Mouse (Mus musculus) urinary bladder, postnatal 36 days (tissue): ENCODE results near the gene Slc34a3.

Experiments
- DNase-seq, 2 experiments: peaks; one replicate each; pipeline ENCODE4 v3.0.0; 2022; ENCODE audit warnings: low spot score in 2 of 2, mixed read lengths in 1 of 2

Gene Slc34a3

DNA sequence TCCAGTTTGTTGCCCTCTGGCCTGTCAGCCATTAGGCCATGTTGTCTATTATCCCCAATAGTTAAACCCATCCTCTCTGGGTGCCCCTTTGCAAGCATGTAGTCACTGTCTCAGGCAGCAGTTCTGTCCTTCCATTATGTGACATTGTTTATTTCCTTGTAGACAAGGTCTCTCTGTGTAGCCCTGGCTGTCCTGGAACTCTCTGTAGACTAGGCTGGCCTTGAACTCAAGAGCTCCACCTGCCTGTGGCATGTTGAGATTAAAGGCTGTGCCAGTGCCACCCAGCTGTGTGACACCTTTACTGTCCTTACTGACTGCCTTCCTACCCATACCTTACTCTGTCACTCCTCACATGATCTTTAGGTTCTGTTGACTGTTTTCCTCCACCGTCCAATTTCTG lies 18.2 kb upstream of the Slc34a3 start:
- DNase-seq, result no peak

- DNase-seq, result no peak
Measured at GRCm38 (mm10) chr2:25246183-25247072, 12.3 kb upstream of the Slc34a3 start, which contains the start of gene AL732309.1. Gene AL732309.1, minus strand, starts transcription at chr2:25246863.

GRCm38 (mm10) chr2:25244144-25244543 lies 10.0 kb upstream of the Slc34a3 start:
- no peak for DNase-seq

DNA sequence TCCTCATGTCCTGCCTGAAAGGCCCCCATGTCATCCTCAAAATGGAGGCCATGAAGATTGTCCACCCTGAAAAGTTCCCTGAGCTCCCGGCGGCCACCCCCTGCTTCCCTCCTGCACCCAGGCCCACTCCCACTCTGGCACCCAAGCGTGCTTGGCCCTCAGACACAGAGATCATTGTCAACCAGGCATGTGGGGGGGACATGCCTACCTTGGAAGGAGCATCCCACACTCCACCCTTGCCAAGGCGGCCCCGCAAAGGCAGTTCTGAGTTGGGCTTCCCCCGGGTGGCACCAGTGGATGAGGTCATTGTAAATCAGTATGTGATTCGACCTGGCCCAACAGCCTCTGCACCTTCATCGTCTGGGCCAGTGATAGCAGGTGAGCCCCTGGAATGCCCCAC lies 9.2 kb upstream of the Slc34a3 start:
- DNase-seq, result no peak

- DNase-seq, result no peak
Measured at GRCm38 (mm10) chr2:25242101-25242506, 7.9 kb upstream of the Slc34a3 start, which contains the start of the genes Rnf208 and Cysrt1. Gene Rnf208, plus strand, starts transcription at chr2:25242255. Gene Cysrt1, minus strand, starts transcription at chr2:25242452.

DNA sequence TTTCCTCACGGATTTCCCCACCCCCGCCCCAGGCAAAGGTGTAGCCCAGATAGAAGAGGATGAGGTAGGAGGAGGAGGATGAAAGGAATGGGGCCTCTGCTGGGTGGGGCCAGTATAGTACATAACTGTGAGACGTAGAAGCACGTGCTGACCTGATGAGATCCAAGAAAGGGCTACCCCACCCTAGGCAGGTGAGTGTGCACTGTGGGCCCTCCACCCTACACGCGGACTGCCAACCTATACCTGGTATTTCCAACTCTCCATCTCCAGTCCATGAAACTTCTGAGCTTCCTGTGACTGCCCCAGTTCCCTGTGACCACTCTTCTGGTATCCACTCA lies 7.2 kb upstream of the Slc34a3 start:
- DNase-seq, result no peak

- peak; percentile 43 to 71 for DNase-seq
Measured at GRCm38 (mm10) chr2:25240723-25241437, 6.7 kb upstream of the Slc34a3 start.

- no peak for DNase-seq
Measured at GRCm38 (mm10) chr2:25240310-25240709, 6.1 kb upstream of the Slc34a3 start.

GRCm38 (mm10) chr2:25239766-25240165 lies 5.6 kb upstream of the Slc34a3 start:
- no peak for DNase-seq

DNA sequence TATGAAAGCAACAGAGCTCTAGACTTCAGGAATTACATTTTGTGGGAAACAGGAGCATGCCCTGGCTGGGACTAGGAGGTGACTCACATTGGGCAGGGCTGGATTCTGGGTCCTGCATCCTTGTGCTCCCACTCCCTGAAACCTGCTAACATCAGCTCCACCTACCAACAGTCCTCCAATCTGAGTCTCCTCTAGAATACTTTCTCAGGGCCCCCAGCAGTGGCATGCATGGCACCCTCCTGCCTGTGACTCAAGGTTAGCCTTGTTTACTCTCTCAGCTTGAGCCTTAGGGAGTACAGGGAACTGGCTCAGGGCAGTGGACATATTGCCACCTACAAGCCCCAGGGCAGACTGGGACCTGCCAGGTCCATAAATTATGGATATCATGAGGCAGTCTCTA lies 3.9 kb upstream of the Slc34a3 start:
- DNase-seq, result no peak

DNA sequence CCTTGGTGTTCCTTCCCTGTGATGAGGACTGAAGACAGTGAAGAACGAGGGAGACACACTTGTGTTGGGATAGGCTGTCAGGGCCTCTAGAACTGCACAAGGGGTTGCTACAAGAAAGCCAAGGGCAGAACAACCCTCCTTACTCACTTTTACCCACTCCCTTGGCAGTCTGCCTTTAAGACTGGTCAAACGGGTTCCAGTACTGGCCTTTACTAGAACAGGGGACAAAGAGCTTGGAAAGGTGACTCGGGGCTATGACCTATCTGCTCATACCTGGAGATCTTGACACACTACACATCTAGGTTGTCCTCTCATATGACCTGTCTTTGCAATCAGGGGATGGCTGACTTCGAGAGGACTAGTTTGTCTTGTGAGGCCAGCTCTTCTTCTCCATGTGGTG lies 3.4 kb upstream of the Slc34a3 start:
- DNase-seq, result peak; percentile 79 to 81

DNA sequence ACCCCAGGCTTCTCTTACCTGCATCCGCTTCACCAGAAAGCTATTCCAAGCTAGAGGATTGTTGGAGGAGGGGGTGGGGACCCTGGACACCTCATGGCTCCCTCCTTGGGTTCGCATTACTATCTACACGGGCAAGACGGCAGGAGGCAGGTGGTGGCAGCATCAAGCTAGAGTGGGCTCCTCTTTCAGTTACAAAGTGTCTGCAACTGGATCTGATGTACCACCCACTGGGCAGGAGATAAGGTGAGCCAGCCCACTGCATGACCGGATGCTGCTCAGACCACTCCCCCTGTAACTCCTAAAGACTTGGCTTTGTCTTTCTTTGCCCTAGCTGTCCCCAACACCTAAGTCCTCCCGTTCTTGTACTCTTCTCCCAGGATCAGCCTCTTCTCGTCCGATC lies 2.5 kb upstream of the Slc34a3 start, which contains the start of gene Rnf224:
Gene Rnf224 (minus strand): TSS at position 174 of the 400 bp plus-strand sequence.
- no peak for DNase-seq

DNA sequence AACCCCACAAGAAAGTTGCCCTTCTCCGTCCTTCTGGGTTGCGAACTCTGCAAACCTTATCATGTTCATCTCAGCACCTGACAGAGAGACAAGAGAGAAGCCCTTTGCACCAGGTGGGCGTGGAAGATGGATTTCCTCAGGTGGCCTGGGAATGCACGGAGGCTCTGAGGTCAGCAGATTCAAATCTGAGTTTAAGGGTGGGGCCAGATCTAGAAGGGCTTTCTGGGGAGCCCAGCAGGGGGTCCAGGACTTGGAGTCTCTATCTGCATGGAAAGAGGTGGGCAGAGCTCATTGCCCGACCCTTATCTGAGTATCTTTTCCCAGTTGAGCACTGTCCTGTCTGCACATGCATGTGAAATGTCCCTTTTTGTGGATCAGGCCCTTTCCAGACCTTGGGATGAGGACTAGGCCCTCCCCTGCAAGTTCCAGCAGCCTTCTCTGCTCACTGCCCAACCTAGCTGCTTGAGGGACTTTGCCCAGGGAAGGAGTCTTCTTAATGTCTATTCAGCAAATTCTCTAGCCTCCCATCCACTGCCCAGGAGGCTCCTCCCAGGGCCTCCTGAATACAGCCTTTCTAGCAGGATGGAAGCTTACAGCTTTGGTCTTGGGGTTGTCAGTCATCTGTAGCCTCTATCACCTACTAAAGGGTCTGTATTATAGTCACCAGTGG lies 522 bp upstream of the Slc34a3 start:
- DNase-seq, result no peak

- DNase-seq, result no peak
Measured at GRCm38 (mm10) chr2:25233421-25233820, 743 bp downstream of the Slc34a3 start.

DNA sequence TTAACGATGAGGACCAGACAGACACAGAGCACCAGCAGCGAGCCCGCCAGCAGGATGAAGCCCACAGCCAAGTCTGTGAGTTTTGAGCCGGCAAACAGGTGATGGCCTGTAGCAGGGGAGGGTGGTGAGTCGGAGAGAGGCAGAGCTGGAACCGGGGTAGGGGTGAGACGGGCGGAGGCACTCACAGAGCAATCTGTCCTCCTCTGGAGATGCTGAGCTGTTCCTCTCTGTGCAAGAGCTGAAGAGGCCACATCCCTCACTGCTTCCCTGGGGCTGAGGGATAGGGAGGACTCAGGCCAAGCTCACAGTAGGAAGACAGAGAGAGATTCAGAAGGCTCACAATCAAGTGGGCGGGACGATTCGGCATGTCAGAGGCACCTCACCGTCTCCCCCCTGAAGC lies 3.1 kb downstream of the Slc34a3 start:
- DNase-seq, result no peak

- DNase-seq, result no peak
Measured at GRCm38 (mm10) chr2:25230581-25230980, 3.6 kb downstream of the Slc34a3 start.

DNA sequence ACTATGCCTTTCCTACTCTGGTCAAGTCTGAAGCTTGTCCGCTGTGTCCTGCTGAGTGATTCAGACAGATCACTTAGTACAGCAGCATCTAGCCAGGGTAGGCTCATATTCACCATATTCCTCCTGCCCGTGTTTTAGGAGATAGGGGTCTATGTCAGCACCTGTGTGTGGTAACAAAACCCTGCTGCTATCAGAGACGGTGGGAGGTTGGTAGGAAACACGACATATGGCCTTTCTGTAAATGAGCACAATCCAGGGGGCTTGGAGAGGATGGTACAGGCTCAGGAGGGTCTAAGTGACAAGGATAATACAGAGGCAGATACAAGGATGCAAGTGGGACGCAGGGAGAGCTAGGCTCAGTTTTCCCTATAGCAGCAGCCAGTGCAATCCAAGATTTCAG lies 4.6 kb downstream of the Slc34a3 start:
- DNase-seq, result no peak

DNA sequence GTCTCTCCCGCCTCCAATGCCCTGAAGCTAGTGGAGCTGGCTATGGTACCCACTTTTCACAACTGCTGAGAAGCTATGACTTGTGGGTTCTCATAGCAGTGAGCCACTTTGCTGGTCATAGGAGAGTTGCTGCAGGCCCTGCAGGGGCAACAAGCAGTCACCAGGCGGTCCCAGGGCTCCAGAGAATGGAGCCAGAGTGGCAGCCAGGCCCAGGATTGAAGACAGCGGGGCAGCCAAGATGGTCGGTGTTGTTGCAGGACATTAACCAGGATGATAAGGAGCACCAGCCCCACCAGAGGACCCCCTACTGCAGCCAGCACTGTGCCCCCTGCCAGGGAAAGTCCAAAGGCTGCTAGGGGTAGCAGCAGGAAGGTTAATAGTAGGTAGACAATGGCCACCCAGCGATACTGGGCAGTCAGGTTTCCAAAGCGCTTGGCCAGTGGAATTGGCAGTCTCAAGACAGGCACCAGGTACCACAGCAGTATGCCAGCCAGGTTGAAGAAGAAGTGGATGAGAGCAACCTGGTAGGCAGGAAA lies 5.1 kb downstream of the Slc34a3 start:
- DNase-seq, result no peak

DNA sequence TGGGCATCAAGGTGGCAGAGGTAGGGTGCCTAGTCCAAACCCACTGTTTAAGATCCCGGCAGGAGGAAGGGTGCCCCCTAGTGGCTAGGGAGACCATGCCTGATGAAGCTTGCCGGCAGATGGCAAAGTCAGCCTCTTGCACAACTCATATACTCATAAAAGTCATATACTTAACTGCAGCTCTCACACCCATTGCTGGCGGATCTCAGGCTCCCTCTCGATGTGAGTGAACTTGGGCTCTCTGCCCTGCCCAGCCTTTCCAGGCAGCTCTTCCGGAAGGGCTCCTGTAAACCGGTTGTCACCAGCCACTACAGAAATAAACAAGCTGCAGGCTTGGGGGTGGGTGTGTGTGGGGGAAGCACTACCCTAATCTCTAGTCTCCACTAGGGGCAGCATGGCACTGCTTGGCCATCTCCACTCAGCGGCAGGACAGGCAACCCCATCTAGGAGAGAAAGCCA lies 5.7 kb downstream of the Slc34a3 start:
- peak; percentile 87 to 88 for DNase-seq

- no peak for DNase-seq
Measured at GRCm38 (mm10) chr2:25227406-25227805, 6.8 kb downstream of the Slc34a3 start.

DNA sequence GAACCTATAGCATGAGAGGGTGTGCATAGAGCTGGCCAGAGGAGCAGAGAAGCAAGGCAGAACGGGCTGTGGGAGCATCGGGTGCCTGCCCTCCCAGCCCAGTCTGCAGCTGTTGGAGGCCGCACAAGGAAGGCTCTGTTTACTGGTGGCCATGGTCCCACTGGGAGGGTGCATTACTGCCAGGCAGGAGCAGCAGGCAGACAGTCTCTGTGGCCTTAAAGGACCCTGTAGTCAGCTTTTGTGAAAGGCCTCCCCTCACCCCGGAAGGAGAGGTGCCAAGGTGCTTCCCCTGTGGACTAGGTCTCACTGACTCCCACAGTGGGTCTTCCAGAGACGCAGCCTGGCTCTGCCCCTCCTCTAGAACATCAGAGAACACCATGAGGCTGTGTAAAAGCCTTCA lies 7.3 kb downstream of the Slc34a3 start:
- DNase-seq, result no peak

- no peak for DNase-seq
Measured at GRCm38 (mm10) chr2:25225811-25226379, 8.3 kb downstream of the Slc34a3 start.
